18 mouse cellular contexts compared by ENCODE assay signal in the genomic region with DNA sequence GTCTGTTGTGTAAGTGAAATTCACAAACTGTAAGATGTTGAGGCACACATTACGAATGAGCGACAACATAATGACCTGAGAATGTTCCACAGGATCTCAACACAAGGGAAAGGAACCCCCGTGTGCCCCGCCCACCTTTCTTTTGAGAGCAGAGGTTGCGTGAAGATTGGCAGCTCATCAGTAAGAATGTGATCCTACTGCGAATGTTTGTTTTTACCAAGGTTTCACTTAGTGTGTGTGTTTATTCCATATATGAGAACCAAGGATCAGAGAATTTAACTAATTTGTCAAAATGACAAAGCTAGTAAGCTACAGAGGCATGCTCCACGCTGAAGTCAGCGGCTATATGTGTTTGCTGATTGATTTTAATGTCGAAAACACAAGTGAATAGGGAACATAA.
DNase-seq lines count a peak whose midpoint lies in the region; ATAC-seq and TF ChIP-seq lines count a peak whose summit lies in the region.
"Had no signal": no experiment of that assay in that cellular context is flagged by ENCODE, and none has a peak within 500 bp of the region (broad histone marks: within the 10 kb centered on the region; RNA-seq: fewer than 3 reads in every experiment).

No protein-coding gene starts in this region.

- TF ChIP-seq CTCF in lung, embryonic 14.5 days (IDR thresholded peaks at IDR 0.05; ENCODE audit: low read depth) = no peak
- TF ChIP-seq CTCF in lung, adult 2 months (IDR thresholded peaks at IDR 0.05; ENCODE audit: insufficient read depth, low read length) = no peak
- TF ChIP-seq CTCF in kidney, adult 2 months (conservative IDR thresholded peaks at IDR 0.05; ENCODE audit: insufficient read depth, insufficient read length, low read depth, low read length) = no peak

- peak overlapping the region; percentile 67; the same call in 1 of the 2 replicates for H3K27ac ChIP-seq in lung, embryonic 14.5 days (ENCODE audit: low read depth)
- H3K27ac ChIP-seq in lung, embryonic 16.5 days (ENCODE audit: low read length) = peak overlapping the region; percentile 76
- no peak overlapping the region for H3K27ac ChIP-seq in kidney, adult 2 months (ENCODE audit: insufficient read depth, low read depth, low read length)
- H3K27ac ChIP-seq: embryonic facial prominence, embryonic 13.5 days; forebrain, embryonic 12.5 days; heart, adult 2 months; hindbrain, embryonic 10.5 days; hindbrain, embryonic 14.5 days had no signal

- H3K9me3 ChIP-seq in lung, embryonic 14.5 days (ENCODE audit: low read depth, low read length) = no peaks in the 10 kb centered on the region
- no peaks in the 10 kb centered on the region for H3K9me3 ChIP-seq in lung, embryonic 16.5 days (ENCODE audit: control insufficient read depth, low read length)
- H3K9me3 ChIP-seq: embryonic facial prominence, embryonic 13.5 days; forebrain, embryonic 12.5 days; G1E; hindbrain, embryonic 10.5 days had no signal

- H3K9ac ChIP-seq in lung, embryonic 14.5 days = no peak overlapping the region
- H3K9ac ChIP-seq in lung, embryonic 16.5 days (ENCODE audit: low read length) = no peak overlapping the region
- H3K9ac ChIP-seq: embryonic facial prominence, embryonic 13.5 days; forebrain, embryonic 12.5 days; hindbrain, embryonic 14.5 days had no signal

- intact Hi-C loops in left cerebral cortex, postnatal 4 days (cut with DNase I) = no loop called here

- TF ChIP-seq POLR2A in lung, adult 2 months (IDR thresholded peaks at IDR 0.05; ENCODE audit: borderline replicate concordance, extremely low read depth, low read depth, low read length) = no peak
- TF ChIP-seq POLR2A in kidney, adult 2 months (IDR thresholded peaks at IDR 0.05; ENCODE audit: low read depth, low read length) = no peak

- DNase-seq in lung, embryonic 14.5 days = peak; percentile 82
- DNase-seq in lung, adult 2 months = no peak
- peak; percentile 15 for DNase-seq in lung, postnatal 14 days
- no peak for DNase-seq in left cerebral cortex, postnatal 4 days
- no peak for DNase-seq in kidney, adult 2 months
- DNase-seq: cerebellum, adult 18-20 months; cerebellum, adult 9-11 months; cerebellum, postnatal 36 days; gastrocnemius, postnatal 14 days; heart, adult 2 months had no signal

- 26% methylated on average over 9 of the region's 9 CpGs for WGBS in lung, embryonic 14.5 days
- WGBS in lung, adult 2 months = 42% methylated on average over 9 of the region's 9 CpGs
- WGBS in lung, embryonic 16.5 days = 33% methylated on average over 9 of the region's 9 CpGs
- WGBS in kidney, adult 2 months = 87% methylated on average over 9 of the region's 9 CpGs

- H3K4me1 ChIP-seq in lung, embryonic 14.5 days (ENCODE audit: insufficient read depth) = peaks cover 4% of the 10 kb centered on the region; the same call in 1 of the 2 replicates
- no peaks in the 10 kb centered on the region for H3K4me1 ChIP-seq in lung, adult 2 months (ENCODE audit: control insufficient read depth, insufficient read depth, low read length)
- H3K4me1 ChIP-seq in lung, embryonic 16.5 days (replicated peaks; ENCODE audit: control insufficient read depth, insufficient read depth, low read length) = no peaks in the 10 kb centered on the region; the same call in 1 of the 2 replicates
- H3K4me1 ChIP-seq in kidney, adult 2 months (ENCODE audit: control insufficient read depth, insufficient read depth, low read length) = peaks cover 6% of the 10 kb centered on the region; the same call in 1 of the 2 replicates

- peak overlapping the region; percentile 2; the same call in 1 of the 2 replicates for H3K4me2 ChIP-seq in lung, embryonic 14.5 days
- H3K4me2 ChIP-seq in lung, embryonic 16.5 days (ENCODE audit: low read depth, low read length) = peak overlapping the region; percentile 33
- H3K4me2 ChIP-seq: embryonic facial prominence, embryonic 13.5 days; forebrain, embryonic 12.5 days; heart, embryonic 11.5 days; hindbrain, embryonic 14.5 days had no signal

- peak; percentile 71 for ATAC-seq in lung, embryonic 14.5 days (ENCODE audit: insufficient read depth)
- ATAC-seq in lung, embryonic 16.5 days (ENCODE audit: low read depth) = peak; percentile 92
- ATAC-seq: forebrain, embryonic 16.5 days had no signal

- no peaks in the 10 kb centered on the region for H3K27me3 ChIP-seq in lung, embryonic 14.5 days (ENCODE audit: insufficient read depth, low read length)
- H3K27me3 ChIP-seq in lung, embryonic 16.5 days (ENCODE audit: control insufficient read depth, insufficient read depth, low read depth, low read length) = no peaks in the 10 kb centered on the region
- no peaks in the 10 kb centered on the region for H3K27me3 ChIP-seq in kidney, adult 2 months (replicated peaks; ENCODE audit: control insufficient read depth, insufficient read depth, low read length)
- H3K27me3 ChIP-seq: embryonic facial prominence, embryonic 13.5 days; forebrain, embryonic 12.5 days had no signal

- H3K36me3 ChIP-seq in lung, embryonic 14.5 days (ENCODE audit: insufficient read depth) = no peaks in the 10 kb centered on the region
- no peaks in the 10 kb centered on the region for H3K36me3 ChIP-seq in lung, embryonic 16.5 days (ENCODE audit: control insufficient read depth, insufficient read depth, low read length)
- no peaks in the 10 kb centered on the region for H3K36me3 ChIP-seq in kidney, adult 2 months (ENCODE audit: control insufficient read depth, insufficient read depth, low read length)
- H3K36me3 ChIP-seq: embryonic facial prominence, embryonic 13.5 days; forebrain, embryonic 12.5 days; G1E; hindbrain, embryonic 10.5 days had no signal

- no peak overlapping the region for H3K4me3 ChIP-seq in lung, embryonic 14.5 days (ENCODE audit: low read depth, low read length)
- no peak overlapping the region for H3K4me3 ChIP-seq in lung, adult 2 months (replicated peaks; ENCODE audit: extremely low read depth, low read depth, low read length)
- no peak overlapping the region for H3K4me3 ChIP-seq in lung, embryonic 16.5 days (ENCODE audit: low read length)
- H3K4me3 ChIP-seq in kidney, adult 2 months (ENCODE audit: insufficient read depth, low read depth, low read length) = no peak overlapping the region
- H3K4me3 ChIP-seq: embryonic facial prominence, embryonic 13.5 days; forebrain, embryonic 12.5 days; heart, adult 2 months; hindbrain, embryonic 10.5 days had no signal

Comparison
In these comparisons a context has a peak if more than half of its experiments do, and no peak if none do; other contexts are left out.
1. DNase-seq: peak in lung, embryonic 14.5 days (single experiment) and lung, postnatal 14 days (single experiment); none in lung, adult 2 months (single experiment), left cerebral cortex, postnatal 4 days (single experiment) and kidney, adult 2 months (single experiment).